ENCODE assay signal across 7 mouse cellular contexts in genomic region chr2:78868511-78868854, GRCm38 (mm10). TPM values are rescaled to one million over a fixed set of nuclear protein-coding genes. Genes with fewer than 3 reads are reported as not detected.
DNase-seq lines count a peak whose midpoint lies in the region; ATAC-seq and TF ChIP-seq lines count a peak whose summit lies in the region.

No protein-coding gene starts in this region.

- H3K4me3 ChIP-seq in intestine, embryonic 16.5 days (ENCODE audit: low read length): peak overlapping the region; percentile 81
- peak overlapping the region; percentile 58 for H3K4me3 ChIP-seq in limb, embryonic 11.5 days (ENCODE audit: low read depth, low read length)
- peak overlapping the region; percentile 80 for H3K4me3 ChIP-seq in midbrain, embryonic 13.5 days (replicated peaks)
- peak overlapping the region; percentile 100 for H3K4me3 ChIP-seq in small intestine, adult 2 months (ENCODE audit: low read depth, low read length)

- no peak for TF ChIP-seq POLR2A in small intestine, adult 2 months (IDR thresholded peaks at IDR 0.05; ENCODE audit: low read depth, low read length)

- intact Hi-C loops in gastrocnemius, postnatal 36 days (cut with DNase I): loop anchor here (5.0 kb wide), 1 partner anchor 821 kb away; no protein-coding TSS in a partner anchor

- ATAC-seq in intestine, embryonic 16.5 days: peak; percentile 90
- ATAC-seq in limb, embryonic 11.5 days (ENCODE audit: insufficient number of reproducible peaks, low FRiP score, low TSS enrichment, low read depth): peak; percentile 86
- peak; percentile 82 for ATAC-seq in midbrain, embryonic 13.5 days

- no peaks in the 10 kb centered on the region for H3K9me3 ChIP-seq in intestine, embryonic 16.5 days (ENCODE audit: control insufficient read depth, low read length)
- H3K9me3 ChIP-seq in limb, embryonic 11.5 days (ENCODE audit: control insufficient read depth, low read length): no peaks in the 10 kb centered on the region
- H3K9me3 ChIP-seq in midbrain, embryonic 13.5 days: no peaks in the 10 kb centered on the region

- peak overlapping the region; percentile 97 for H3K9ac ChIP-seq in intestine, embryonic 16.5 days (ENCODE audit: low read depth, low read length)
- peak overlapping the region; percentile 98 for H3K9ac ChIP-seq in limb, embryonic 11.5 days (ENCODE audit: low read length)
- H3K9ac ChIP-seq in midbrain, embryonic 13.5 days (replicated peaks): peak overlapping the region; percentile 98

- no peaks in the 10 kb centered on the region for H3K36me3 ChIP-seq in intestine, embryonic 16.5 days (ENCODE audit: control insufficient read depth, insufficient read depth, low read length)
- peaks cover 4% of the 10 kb centered on the region; the same call in 1 of the 2 replicates for H3K36me3 ChIP-seq in limb, embryonic 11.5 days (ENCODE audit: control insufficient read depth, insufficient read depth, low read length)
- H3K36me3 ChIP-seq in midbrain, embryonic 13.5 days: no peaks in the 10 kb centered on the region
- no peaks in the 10 kb centered on the region for H3K36me3 ChIP-seq in small intestine, adult 2 months (ENCODE audit: control insufficient read depth, insufficient read depth, low read length)

- H3K27me3 ChIP-seq in intestine, embryonic 16.5 days (replicated peaks; ENCODE audit: control insufficient read depth, insufficient read depth, low read length): no peaks in the 10 kb centered on the region
- no peaks in the 10 kb centered on the region for H3K27me3 ChIP-seq in limb, embryonic 11.5 days (ENCODE audit: control insufficient read depth, insufficient read depth, low read length)
- no peaks in the 10 kb centered on the region for H3K27me3 ChIP-seq in midbrain, embryonic 13.5 days
- H3K27me3 ChIP-seq in small intestine, adult 2 months (ENCODE audit: control insufficient read depth, insufficient read depth, low read length): no peaks in the 10 kb centered on the region

- peak overlapping the region; percentile 71 for H3K4me2 ChIP-seq in intestine, embryonic 16.5 days (ENCODE audit: low read depth, low read length)
- H3K4me2 ChIP-seq in limb, embryonic 11.5 days (ENCODE audit: low read depth, severe bottlenecking): peak overlapping the region; percentile 60
- H3K4me2 ChIP-seq in midbrain, embryonic 13.5 days (replicated peaks): peak overlapping the region; percentile 58

- WGBS in intestine, embryonic 16.5 days: 1% methylated on average over 27 of the region's 44 CpGs
- WGBS in limb, embryonic 11.5 days: 0% methylated on average over 27 of the region's 44 CpGs
- under 1% methylated on average over 37 of the region's 44 CpGs for WGBS in midbrain, embryonic 13.5 days
- WGBS in small intestine, adult 2 months: under 1% methylated on average over 36 of the region's 44 CpGs

- TF ChIP-seq CTCF in small intestine, adult 2 months (IDR thresholded peaks at IDR 0.05; ENCODE audit: extremely low read depth, insufficient read length, insufficient replicate concordance, low read depth, low read length): no peak

- peak overlapping the region; percentile 97 for H3K27ac ChIP-seq in intestine, embryonic 16.5 days (ENCODE audit: low read length)
- peak overlapping the region; percentile 99 for H3K27ac ChIP-seq in limb, embryonic 11.5 days (replicated peaks; ENCODE audit: low read depth, low read length)
- peak overlapping the region; percentile 99 for H3K27ac ChIP-seq in midbrain, embryonic 13.5 days
- H3K27ac ChIP-seq in small intestine, adult 2 months (ENCODE audit: insufficient read depth, low read depth, low read length): peak overlapping the region; percentile 52

- peak; percentile 71 to 75 for DNase-seq in adrenal gland, adult 18-20 months (ENCODE audit: low spot score in 2 of 2)
- peak; percentile 89 for DNase-seq in embryo, embryonic 10.5 days (ENCODE audit: low spot score)
- peak; percentile 59 to 63 for DNase-seq in gastrocnemius, postnatal 36 days
- DNase-seq in limb, embryonic 11.5 days (ENCODE audit: low spot score): peak; percentile 95

- H3K4me1 ChIP-seq in intestine, embryonic 16.5 days (ENCODE audit: control insufficient read depth, insufficient read depth, low read length): peaks cover 13% of the 10 kb centered on the region
- H3K4me1 ChIP-seq in limb, embryonic 11.5 days (ENCODE audit: control insufficient read depth, insufficient read depth, low read length): peaks cover 6% of the 10 kb centered on the region
- H3K4me1 ChIP-seq in midbrain, embryonic 13.5 days (replicated peaks): peaks cover 23% of the 10 kb centered on the region
- H3K4me1 ChIP-seq in small intestine, adult 2 months (ENCODE audit: control insufficient read depth, insufficient read depth, insufficient read length, low read length): peaks cover 2% of the 10 kb centered on the region; the same call in 1 of the 2 replicates

RNA-seq across cellular contexts. Expression of gene Ube2e3, which starts 0.6 kb away (rescaled TPM):
- 10 to 100 TPM; 36.5 to 41.1 TPM for total RNA-seq in adrenal gland, adult 18-20 months (2021)
- 10 to 100 TPM; 23.3 to 26.3 TPM for total RNA-seq in gastrocnemius, postnatal 36 days (2021)
- 82.0 and 84.7 TPM in 2 replicates for polyA plus RNA-seq in intestine, embryonic 16.5 days (2015; fragmentation: Nextera tagmentation; extraction: Ambion mirVana)
- 263 and 271 TPM in 2 replicates for polyA plus RNA-seq in limb, embryonic 11.5 days (2014; fragmentation: Nextera tagmentation; extraction: Ambion mirVana)
- polyA plus RNA-seq in midbrain, embryonic 13.5 days (2015; fragmentation: Nextera tagmentation; extraction: Ambion mirVana): 299 and 325 TPM in 2 replicates
- 10.0 and 32.7 TPM in 2 replicates for polyA plus RNA-seq in small intestine, adult 2 months (2012; rRNA removed)

Comparison
In these comparisons a context has a peak if more than half of its experiments do, and no peak if none do; other contexts are left out.
1. Peak in every context shown above with its lines: DNase-seq, ATAC-seq, H3K4me3 ChIP-seq and H3K27ac ChIP-seq.